Mouse (Mus musculus): ENCODE results near the gene Ccdc12. TPM values are rescaled to one million over a fixed set of nuclear protein-coding genes. Genes with fewer than 3 reads are reported as not detected.

Gene Ccdc12
- polyA plus RNA-seq, 1 experiment: 25.9 TPM

DNA sequence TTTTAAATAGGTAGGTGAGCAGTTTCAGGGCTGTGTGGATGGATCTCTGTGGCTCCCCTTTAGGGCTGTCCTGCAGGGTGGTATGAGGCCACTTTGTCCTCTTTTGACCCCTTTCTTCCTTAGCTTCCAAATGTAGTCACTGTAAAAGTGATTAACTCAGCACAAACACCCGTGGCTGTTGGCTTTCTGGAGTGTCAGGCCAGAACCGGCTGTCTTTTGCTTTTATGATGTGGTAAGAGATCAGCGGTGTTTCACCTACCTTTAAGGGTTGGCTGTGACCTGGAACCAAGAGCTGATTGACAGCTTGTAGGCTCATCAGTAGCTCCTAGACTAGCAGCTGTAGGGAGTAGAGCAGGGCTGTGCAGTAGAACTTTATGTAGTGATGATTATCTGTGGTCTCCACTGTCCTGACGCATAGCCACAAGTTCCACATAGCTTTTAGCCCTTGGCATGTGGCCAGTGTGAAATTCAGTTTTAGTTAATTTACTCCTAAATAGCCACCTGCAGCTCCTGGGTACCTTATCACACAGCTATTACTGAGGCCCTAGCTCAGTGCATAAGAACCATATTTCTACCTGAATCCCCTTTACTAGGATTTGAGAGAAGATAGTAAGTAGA, 11.0 kb downstream of the Ccdc12 start:
- no peak overlapping the region for H3K4me3 ChIP-seq (replicated peaks)
- H3K36me3 ChIP-seq (ENCODE audit: control insufficient read depth): peaks cover 4% of the 10 kb centered on the region
- peaks cover 26% of the 10 kb centered on the region for H3K27me3 ChIP-seq (ENCODE audit: control insufficient read depth)
- TF ChIP-seq GATA1 (IDR thresholded peaks at IDR 0.05; ENCODE audit: low read length): no peak
- TF ChIP-seq TAL1 (IDR thresholded peaks at IDR 0.05; ENCODE audit: low read length): no peak
- H3K9me3 ChIP-seq (ENCODE audit: control insufficient read depth, low read length): no peaks in the 10 kb centered on the region
- peaks cover 83% of the 10 kb centered on the region for H3K4me1 ChIP-seq (ENCODE audit: control insufficient read depth)

- peaks cover 4% of the 10 kb centered on the region; the same call in 1 of the 2 replicates for H3K36me3 ChIP-seq (ENCODE audit: control insufficient read depth)
- TF ChIP-seq TAL1 (IDR thresholded peaks at IDR 0.05; ENCODE audit: low read length): peak; percentile 83
- peak; percentile 70 for TF ChIP-seq GATA1 (IDR thresholded peaks at IDR 0.05; ENCODE audit: low read length)
- H3K4me1 ChIP-seq (ENCODE audit: control insufficient read depth): peaks cover 84% of the 10 kb centered on the region
- H3K27me3 ChIP-seq (ENCODE audit: control insufficient read depth): peaks cover 28% of the 10 kb centered on the region
- H3K9me3 ChIP-seq (ENCODE audit: control insufficient read depth, low read length): no peaks in the 10 kb centered on the region
- no peak overlapping the region for H3K4me3 ChIP-seq (replicated peaks)
Measured at GRCm38 (mm10) chr9:110668601-110669293, 12.4 kb downstream of the Ccdc12 start.

DNA sequence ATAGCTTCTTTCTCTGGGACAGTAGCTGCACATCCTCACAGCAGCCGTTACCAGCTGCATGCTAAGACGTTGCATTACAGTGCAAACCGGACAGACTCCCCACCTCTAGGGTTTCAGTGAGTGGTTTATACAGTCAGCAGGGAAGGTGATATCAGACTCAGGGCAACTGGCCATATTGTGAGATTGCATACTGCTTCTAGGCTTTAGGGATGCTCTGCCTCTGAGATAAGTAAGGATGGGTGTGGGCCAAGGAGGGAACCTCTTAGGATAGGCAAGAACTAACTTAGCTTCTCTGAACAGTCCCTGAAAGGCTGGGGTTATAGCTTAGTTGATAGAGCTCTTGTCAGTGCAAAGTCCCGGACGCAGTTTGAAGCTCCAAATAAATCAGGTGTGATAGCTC, 13.5 kb downstream of the Ccdc12 start:
- TF ChIP-seq GATA1 (IDR thresholded peaks at IDR 0.05; ENCODE audit: low read length): no peak
- TF ChIP-seq TAL1 (IDR thresholded peaks at IDR 0.05; ENCODE audit: low read length): no peak
- peaks cover 6% of the 10 kb centered on the region for H3K36me3 ChIP-seq (ENCODE audit: control insufficient read depth)
- no peak overlapping the region for H3K4me3 ChIP-seq (replicated peaks)
- H3K27me3 ChIP-seq (ENCODE audit: control insufficient read depth): peaks cover 28% of the 10 kb centered on the region
- peaks cover 77% of the 10 kb centered on the region for H3K4me1 ChIP-seq (ENCODE audit: control insufficient read depth)
- H3K9me3 ChIP-seq (ENCODE audit: control insufficient read depth, low read length): no peaks in the 10 kb centered on the region

GRCm38 (mm10) chr9:110672462-110673106, 16.3 kb downstream of the Ccdc12 start:
- Histone ChIP-seq H3K36me3 (ENCODE audit: control insufficient read depth) (peaks cover 6% of the 10 kb centered on the region), H3K4me1 (ENCODE audit: control insufficient read depth) (peaks cover 74% of the 10 kb centered on the region), H3K9me3 (ENCODE audit: control insufficient read depth, low read length) (no peaks in the 10 kb centered on the region), H3K27me3 (ENCODE audit: control insufficient read depth) (peaks cover 17% of the 10 kb centered on the region), H3K4me3 (replicated peaks) (no peak overlapping the region)
- no peak for TF ChIP-seq TAL1 (IDR thresholded peaks at IDR 0.05; ENCODE audit: low read length)
- TF ChIP-seq GATA1 (IDR thresholded peaks at IDR 0.05; ENCODE audit: low read length): no peak

- Histone ChIP-seq H3K4me1 (ENCODE audit: control insufficient read depth) (peaks cover 68% of the 10 kb centered on the region), H3K36me3 (ENCODE audit: control insufficient read depth) (peaks cover 6% of the 10 kb centered on the region), H3K27me3 (ENCODE audit: control insufficient read depth) (peaks cover 17% of the 10 kb centered on the region), H3K9me3 (ENCODE audit: control insufficient read depth, low read length) (no peaks in the 10 kb centered on the region), H3K4me3 (replicated peaks) (no peak overlapping the region)
- no peak for TF ChIP-seq GATA1 (IDR thresholded peaks at IDR 0.05; ENCODE audit: low read length)
- no peak for TF ChIP-seq TAL1 (IDR thresholded peaks at IDR 0.05; ENCODE audit: low read length)
Measured at GRCm38 (mm10) chr9:110673107-110673752, 16.9 kb downstream of the Ccdc12 start.

DNA sequence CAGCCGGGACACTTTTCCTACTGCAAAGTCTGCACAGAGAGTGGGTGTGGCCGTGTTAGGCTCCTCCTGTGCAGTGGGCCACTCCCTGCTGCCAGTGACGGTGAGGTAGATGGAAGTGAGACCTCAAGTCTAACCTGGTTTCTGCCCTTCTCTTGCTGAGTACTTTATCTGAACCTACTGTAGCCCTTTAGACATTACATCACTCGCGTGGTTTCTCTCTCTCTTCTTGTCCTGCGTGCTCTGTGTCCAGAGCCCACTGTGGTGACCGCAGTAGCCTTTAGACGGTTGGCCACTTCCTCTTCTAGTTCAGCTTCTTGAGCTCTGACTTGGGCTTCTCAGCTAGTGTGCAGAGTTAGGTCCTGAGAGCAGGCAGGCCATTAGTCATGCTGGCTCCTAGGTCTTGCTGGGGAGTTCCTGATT, 20.2 kb downstream of the Ccdc12 start:
- Histone ChIP-seq H3K9me3 (ENCODE audit: control insufficient read depth, low read length) (no peaks in the 10 kb centered on the region), H3K4me1 (ENCODE audit: control insufficient read depth) (peaks cover 38% of the 10 kb centered on the region), H3K36me3 (ENCODE audit: control insufficient read depth) (peaks cover 8% of the 10 kb centered on the region), H3K4me3 (replicated peaks) (no peak overlapping the region), H3K27me3 (ENCODE audit: control insufficient read depth) (peaks cover 2% of the 10 kb centered on the region; the same call in 1 of the 2 replicates)
- TF ChIP-seq GATA1 (IDR thresholded peaks at IDR 0.05; ENCODE audit: low read length) (no peak), TAL1 (IDR thresholded peaks at IDR 0.05; ENCODE audit: low read length) (no peak)

DNA sequence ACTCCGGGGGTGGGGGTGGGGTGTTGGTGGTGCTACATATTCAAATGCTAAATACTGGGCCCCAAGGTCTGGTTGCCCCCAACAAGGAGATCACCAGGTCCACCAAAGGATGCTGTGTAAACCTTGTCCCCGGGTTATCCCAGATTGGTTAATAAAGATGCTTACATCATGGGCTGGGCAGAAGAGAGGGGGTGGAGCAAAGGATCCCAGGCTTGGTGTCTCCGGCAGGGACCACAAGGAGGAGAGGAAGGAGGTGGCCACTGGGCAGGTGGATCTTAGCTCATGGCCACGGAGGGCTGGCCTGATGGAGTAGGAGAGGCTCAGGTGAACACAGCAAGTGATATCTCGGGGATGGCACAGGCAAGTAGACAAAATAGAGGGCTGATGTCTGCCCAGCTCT, 22.6 kb downstream of the Ccdc12 start:
- H3K36me3 ChIP-seq (ENCODE audit: control insufficient read depth): peaks cover 4% of the 10 kb centered on the region
- H3K27me3 ChIP-seq (ENCODE audit: control insufficient read depth): no peaks in the 10 kb centered on the region
- H3K4me3 ChIP-seq (replicated peaks): no peak overlapping the region
- no peaks in the 10 kb centered on the region for H3K9me3 ChIP-seq (ENCODE audit: control insufficient read depth, low read length)
- H3K4me1 ChIP-seq (ENCODE audit: control insufficient read depth): peaks cover 34% of the 10 kb centered on the region
- TF ChIP-seq GATA1 (IDR thresholded peaks at IDR 0.05; ENCODE audit: low read length): no peak
- no peak for TF ChIP-seq TAL1 (IDR thresholded peaks at IDR 0.05; ENCODE audit: low read length)

GRCm38 (mm10) chr9:110680736-110681507, 24.6 kb downstream of the Ccdc12 start:
- no peaks in the 10 kb centered on the region for H3K9me3 ChIP-seq (ENCODE audit: control insufficient read depth, low read length)
- TF ChIP-seq GATA1 (IDR thresholded peaks at IDR 0.05; ENCODE audit: low read length): no peak
- TF ChIP-seq TAL1 (IDR thresholded peaks at IDR 0.05; ENCODE audit: low read length): no peak
- no peak overlapping the region for H3K4me3 ChIP-seq (replicated peaks)
- H3K27me3 ChIP-seq (ENCODE audit: control insufficient read depth): no peaks in the 10 kb centered on the region
- H3K4me1 ChIP-seq (ENCODE audit: control insufficient read depth): peaks cover 37% of the 10 kb centered on the region
- peaks cover 7% of the 10 kb centered on the region; the same call in 1 of the 2 replicates for H3K36me3 ChIP-seq (ENCODE audit: control insufficient read depth)

Data from erythroblast, embryonic 14.5 days (primary cell).